Mouse (Mus musculus) CH12.LX (cell line): ENCODE measurements at regions not wholly inside any gene's neighbourhood (a gene's known extent, or its start where the extent isn't known, plus 50 kb on each side); places are given as distances from the start of the nearest gene placed in this dataset.

ENCODE experiments used
- DNase-seq: peaks from one replicate; pipeline ENCODE4 v3.0.0-alpha.2; 2013; ENCODE audit errors: extremely low read depth
- H3K27ac ChIP-seq: 2 replicates; pipeline ENCODE4 v1.5.1; 2012; ENCODE audit warnings: low read depth, mild to moderate bottlenecking, control low read depth, moderate library complexity; ENCODE audit not compliant: insufficient read depth
- H3K27me3 ChIP-seq: replicated peaks from 2 replicates; pipeline ENCODE3; 2012; ENCODE audit warnings: inconsistent platforms
- H3K36me3 ChIP-seq, 2 experiments: replicated peaks in 1 of 2; 2 replicates each; pipeline versions ENCODE3 to v1.6.1; 2012; ENCODE audit warnings: inconsistent platforms in 1 of 2, low read length in 1 of 2, mild to moderate bottlenecking in 1 of 2, mixed read lengths in 1 of 2, moderate library complexity in 1 of 2; ENCODE audit not compliant: control insufficient read depth in 1 of 2, insufficient read depth in 1 of 2
- H3K4me1 ChIP-seq, 2 experiments: 2 replicates each; pipeline ENCODE4 v1.6.1; 2012; ENCODE audit warnings: inconsistent platforms in 1 of 2, moderate library complexity in 1 of 2; ENCODE audit not compliant: insufficient read depth in 2 of 2, control insufficient read depth in 1 of 2
- H3K4me2 ChIP-seq: 2 replicates; pipeline ENCODE4 v1.6.1; 2012; ENCODE audit warnings: low read depth, mild to moderate bottlenecking, control low read depth; ENCODE audit not compliant: poor library complexity, insufficient read depth, severe bottlenecking
- H3K4me3 ChIP-seq, 3 experiments: fragments of 150-350 bp in 1 of 3; sonication (generic) in 1 of 3; replicated peaks in 1 of 3; 2 replicates each; pipeline versions ENCODE3 to v1.5.1; 2011 to 2012; ENCODE audit warnings: low read depth in 2 of 3, low read length in 2 of 3, mild to moderate bottlenecking in 2 of 3, moderate library complexity in 2 of 3, control low read depth in 1 of 3, improper control_type of control experiment in 1 of 3, inconsistent platforms in 1 of 3, mixed read lengths in 1 of 3; ENCODE audit not compliant: poor library complexity in 1 of 3
- H3K79me2 ChIP-seq: replicated peaks from 2 replicates; pipeline ENCODE4 v1.6.1; 2012; ENCODE audit warnings: mild to moderate bottlenecking, moderate library complexity; ENCODE audit not compliant: control insufficient read depth, poor library complexity, insufficient read depth, severe bottlenecking; ENCODE audit errors: extremely low read depth
- H3K9ac ChIP-seq: 2 replicates; pipeline ENCODE4 v1.6.1; 2012; ENCODE audit warnings: low read depth, mild to moderate bottlenecking, control low read depth, moderate library complexity; ENCODE audit not compliant: insufficient read depth
- H3K9me3 ChIP-seq: replicated peaks from 2 replicates; pipeline ENCODE3; 2012; ENCODE audit warnings: low read length, inconsistent platforms, mixed read lengths
- CHD1 ChIP-seq: IDR thresholded peaks from 2 replicates; pipeline ENCODE4 v1.6.1; 2012; ENCODE audit warnings: low read depth, low read length, improper control_type of control experiment, inconsistent platforms
- CTCF ChIP-seq, 2 experiments: IDR thresholded peaks in 1 of 2; conservative IDR thresholded peaks in 1 of 2; 2 replicates each; pipeline ENCODE4 v1.5.1; 2011 to 2012; ENCODE audit warnings: low read depth in 2 of 2, low read length in 2 of 2, improper control_type of control experiment in 1 of 2, inconsistent platforms in 1 of 2, mild to moderate bottlenecking in 1 of 2, moderate library complexity in 1 of 2
- E2F4 ChIP-seq: IDR thresholded peaks from 2 replicates; pipeline ENCODE4 v1.6.1; 2011; ENCODE audit warnings: low read depth, low read length, improper control_type of control experiment; ENCODE audit not compliant: insufficient replicate concordance
- EP300 ChIP-seq: IDR thresholded peaks from 2 replicates; pipeline ENCODE4 v1.6.1; 2011; ENCODE audit warnings: low read length, improper control_type of control experiment
- ETS1 ChIP-seq: conservative IDR thresholded peaks from 2 replicates; pipeline ENCODE4 v1.6.1; 2012; ENCODE audit warnings: low read depth, mild to moderate bottlenecking, inconsistent platforms, low read length, improper control_type of control experiment, moderate library complexity
- HCFC1 ChIP-seq: IDR thresholded peaks from 2 replicates; pipeline ENCODE4 v1.6.1; 2012; ENCODE audit warnings: low read depth, mild to moderate bottlenecking, inconsistent platforms, low read length, improper control_type of control experiment
- IRF4 ChIP-seq: IDR thresholded peaks from 2 replicates; pipeline ENCODE4 v1.6.1; 2014; ENCODE audit warnings: low read depth, mild to moderate bottlenecking, inconsistent platforms, low read length, improper control_type of control experiment
- JUN ChIP-seq: IDR thresholded peaks from 2 replicates; pipeline ENCODE4 v1.6.1; 2011; ENCODE audit warnings: low read depth, mild to moderate bottlenecking, low read length, improper control_type of control experiment, moderate library complexity; ENCODE audit not compliant: insufficient read depth
- MAFK ChIP-seq: IDR thresholded peaks from 2 replicates; pipeline ENCODE4 v1.6.1; 2011; ENCODE audit warnings: low read length, improper control_type of control experiment; ENCODE audit not compliant: insufficient replicate concordance
- MAX ChIP-seq: IDR thresholded peaks from 2 replicates; pipeline ENCODE4 v1.6.1; 2011; ENCODE audit warnings: low read length, improper control_type of control experiment
- MAZ ChIP-seq: IDR thresholded peaks from 2 replicates; pipeline ENCODE4 v1.6.1; 2012; ENCODE audit warnings: low read depth, mild to moderate bottlenecking, inconsistent platforms, low read length, improper control_type of control experiment, moderate library complexity
- MEF2A ChIP-seq: IDR thresholded peaks from 2 replicates; pipeline ENCODE4 v1.6.1; 2014; ENCODE audit warnings: low read depth, mild to moderate bottlenecking, inconsistent platforms, low read length, improper control_type of control experiment, borderline replicate concordance
- MXI1 ChIP-seq: IDR thresholded peaks from 2 replicates; pipeline ENCODE4 v1.6.1; 2011; ENCODE audit warnings: mild to moderate bottlenecking, low read depth, low read length, improper control_type of control experiment
- MYC ChIP-seq: IDR thresholded peaks from 2 replicates; pipeline ENCODE4 v1.6.1; 2011; ENCODE audit warnings: low read depth, mild to moderate bottlenecking, improper control_type of control experiment, low read length
- PAX5 ChIP-seq: IDR thresholded peaks from 2 replicates; pipeline ENCODE4 v1.6.1; 2012; ENCODE audit warnings: low read length, inconsistent platforms, mixed read lengths
- POLR2A ChIP-seq: IDR thresholded peaks from 2 replicates; pipeline ENCODE4 v1.6.1; 2011; ENCODE audit warnings: low read depth, mild to moderate bottlenecking, improper control_type of control experiment, low read length
- POLR2AphosphoS2 ChIP-seq: IDR thresholded peaks from 2 replicates; pipeline ENCODE4 v1.6.1; 2011; ENCODE audit warnings: low read depth, low read length, improper control_type of control experiment
- SIN3A ChIP-seq: IDR thresholded peaks from 2 replicates; pipeline ENCODE4 v1.6.1; 2012; ENCODE audit warnings: low read length, improper control_type of control experiment, inconsistent platforms
- TBP ChIP-seq: conservative IDR thresholded peaks from 2 replicates; pipeline ENCODE4 v1.6.1; 2011; ENCODE audit warnings: low read depth, low read length, improper control_type of control experiment
- TCF12 ChIP-seq: IDR thresholded peaks from 2 replicates; pipeline ENCODE4 v1.6.1; 2014; ENCODE audit warnings: low read depth, mild to moderate bottlenecking, inconsistent platforms, low read length, improper control_type of control experiment
- UBTF ChIP-seq: IDR thresholded peaks from 2 replicates; pipeline ENCODE4 v1.6.1; 2012; ENCODE audit warnings: low read depth, mild to moderate bottlenecking, inconsistent platforms, low read length, improper control_type of control experiment, moderate library complexity
- USF2 ChIP-seq: conservative IDR thresholded peaks from 2 replicates; pipeline ENCODE4 v1.6.1; 2011; ENCODE audit warnings: low read depth, low read length, improper control_type of control experiment
- ZC3H11A ChIP-seq: IDR thresholded peaks from 2 replicates; pipeline ENCODE4 v1.6.1; 2012; ENCODE audit warnings: low read depth, mild to moderate bottlenecking, inconsistent platforms, low read length, improper control_type of control experiment
- ZKSCAN1 ChIP-seq: IDR thresholded peaks from 2 replicates; pipeline ENCODE4 v1.6.1; 2012; ENCODE audit warnings: low read depth, inconsistent platforms, low read length, improper control_type of control experiment, borderline replicate concordance
- ZMIZ1 ChIP-seq: IDR thresholded peaks from 2 replicates; pipeline ENCODE4 v1.6.1; 2012; ENCODE audit warnings: low read depth, mild to moderate bottlenecking, inconsistent platforms, low read length, improper control_type of control experiment
- ZNF384 ChIP-seq: IDR thresholded peaks from 2 replicates; pipeline ENCODE4 v1.6.1; 2012; ENCODE audit warnings: low read depth, low read length, improper control_type of control experiment, inconsistent platforms
- dilution Hi-C: fragments of 300-500 bp; cut with MboI; formaldehyde crosslinking; loops from 2 replicates; pipeline ENCODE4 v1.14.3; 2020; ENCODE audit warnings: low sequenced_read_pairs; ENCODE audit not compliant: extremely low pct_unique_long_range_greater_than_20kb, extremely low pct_ligation_motif_present
- in situ Hi-C: fragments of 300-500 bp; cut with MboI; formaldehyde crosslinking; loops from 3 replicates; pipeline ENCODE4 v1.14.3; 2019; ENCODE audit warnings: low sequenced_read_pairs, low pct_ligation_motif_present, low pct_unique_long_range_greater_than_20kb, mixed read lengths

- Histone ChIP-seq H3K9me3 (peaks cover 61% of the 10 kb centered on the region), H3K4me1 (no peaks in the 10 kb centered on the region), H3K79me2 (no peaks in the 10 kb centered on the region), H3K27ac (no peak overlapping the region), H3K36me3 (no peaks in the 10 kb centered on the region), H3K4me2 (no peak overlapping the region), H3K9ac (no peak overlapping the region), H3K27me3 (no peaks in the 10 kb centered on the region), H3K4me3 (no peak overlapping the region)
- in situ Hi-C loops = no loop called here
- dilution Hi-C loops = no loop called here
- TF ChIP-seq IRF4 = no peak
- TF ChIP-seq TCF12 = no peak
- TF ChIP-seq USF2 = no peak
- no peak for TF ChIP-seq CHD1
- no peak for TF ChIP-seq POLR2AphosphoS2
- TF ChIP-seq JUN = no peak
- no peak for DNase-seq
These were observed 188.2 kb upstream of the Sox9 start for GRCm38 (mm10) chr11:112593821-112594220.

- DNase-seq = no peak
- Histone ChIP-seq H3K79me2 (no peaks in the 10 kb centered on the region), H3K36me3 (no peaks in the 10 kb centered on the region), H3K9ac (no peak overlapping the region), H3K27me3 (no peaks in the 10 kb centered on the region), H3K9me3 (peaks cover 86% of the 10 kb centered on the region), H3K27ac (no peak overlapping the region), H3K4me3 (no peak overlapping the region), H3K4me2 (no peak overlapping the region), H3K4me1 (no peaks in the 10 kb centered on the region)
- no peak for TF ChIP-seq MAZ
- no peak for TF ChIP-seq MYC
- TF ChIP-seq CTCF (conservative IDR thresholded peaks at IDR 0.05 in 1 of 2, IDR thresholded peaks at IDR 0.05 in 1 of 2; ENCODE audit: low read depth in 2 of 2, low read length in 2 of 2) = no peak
- TF ChIP-seq SIN3A = no peak
- no peak for TF ChIP-seq EP300
- TF ChIP-seq TBP = no peak
- TF ChIP-seq MEF2A = no peak
- no peak for TF ChIP-seq ZC3H11A
- TF ChIP-seq HCFC1 = no peak
- no peak for TF ChIP-seq ZNF384
- in situ Hi-C loops = no loop called here
- dilution Hi-C loops = no loop called here
These were observed 174.7 kb upstream of the Sox9 start for GRCm38 (mm10) chr11:112607359-112607758.

- H3K27me3 ChIP-seq = no peaks in the 10 kb centered on the region
- H3K9me3 ChIP-seq = peaks cover 83% of the 10 kb centered on the region
- no peak overlapping the region for H3K9ac ChIP-seq
- H3K36me3 ChIP-seq = no peaks in the 10 kb centered on the region
- DNase-seq = no peak
- H3K27ac ChIP-seq = no peak overlapping the region
- TF ChIP-seq MAFK (no peak), MAZ (no peak), E2F4 (no peak), CHD1 (no peak), ZKSCAN1 (no peak), UBTF (no peak), ZC3H11A (no peak), MXI1 (no peak), MAX (no peak), SIN3A (no peak), MYC (no peak), PAX5 (no peak), POLR2A (no peak), ETS1 (no peak), POLR2AphosphoS2 (no peak), ZMIZ1 (no peak), MEF2A (no peak)
- dilution Hi-C loops = no loop called here
- H3K4me2 ChIP-seq = no peak overlapping the region
- H3K4me1 ChIP-seq = no peaks in the 10 kb centered on the region
- no peaks in the 10 kb centered on the region for H3K79me2 ChIP-seq
- in situ Hi-C loops = no loop called here
- no peak overlapping the region for H3K4me3 ChIP-seq
These were observed 172.7 kb upstream of the Sox9 start for GRCm38 (mm10) chr11:112609277-112609676.
